Comparison of ENCODE assay signal across 20 mouse cellular contexts in the genomic region with DNA sequence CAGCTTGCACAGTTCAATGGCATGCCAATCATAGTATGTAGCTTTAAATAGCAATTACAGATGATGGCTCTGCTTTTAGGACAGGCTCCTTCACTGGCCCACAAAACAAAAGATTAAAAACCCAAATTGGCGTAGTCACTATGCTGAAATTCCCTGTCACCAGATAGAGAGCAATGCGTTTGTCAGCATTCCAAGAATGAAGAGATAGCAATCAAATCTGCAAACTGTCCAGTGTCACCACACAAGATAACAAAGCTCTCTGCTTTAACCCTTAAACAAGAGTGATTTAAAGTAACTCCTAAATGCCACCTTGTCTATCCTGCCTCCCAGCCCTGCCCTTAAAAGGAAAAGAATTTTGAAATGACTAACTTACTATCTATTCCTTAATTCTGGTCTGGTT.
DNase-seq lines count a peak whose midpoint lies in the region; ATAC-seq and TF ChIP-seq lines count a peak whose summit lies in the region.
"Had no signal": no experiment of that assay in that cellular context is flagged by ENCODE, and none has a peak within 500 bp of the region (broad histone marks: within the 10 kb centered on the region; RNA-seq: fewer than 3 reads in every experiment).

No protein-coding gene starts in this region.

- no peaks in the 10 kb centered on the region for H3K27me3 ChIP-seq in heart, embryonic 10.5 days (ENCODE audit: insufficient read depth, poor library complexity, severe bottlenecking)
- H3K27me3 ChIP-seq in heart, embryonic 14.5 days (ENCODE audit: control insufficient read depth, insufficient read depth, low read length), result no peaks in the 10 kb centered on the region
- no peaks in the 10 kb centered on the region for H3K27me3 ChIP-seq in liver, adult 2 months (ENCODE audit: control insufficient read depth, insufficient read depth, low read length)
- no peaks in the 10 kb centered on the region for H3K27me3 ChIP-seq in liver, embryonic 12.5 days (replicated peaks)
- no peaks in the 10 kb centered on the region for H3K27me3 ChIP-seq in kidney, adult 2 months (replicated peaks; ENCODE audit: control insufficient read depth, insufficient read depth, low read length)
- H3K27me3 ChIP-seq: embryonic facial prominence, embryonic 15.5 days; forebrain, embryonic 15.5 days; hindbrain, embryonic 13.5 days; intestine, embryonic 15.5 days had no signal

- TF ChIP-seq POLR2A in liver, adult 2 months (IDR thresholded peaks at IDR 0.05; ENCODE audit: extremely low read depth, insufficient read depth, low read length), result no peak
- TF ChIP-seq POLR2A in kidney, adult 2 months (IDR thresholded peaks at IDR 0.05; ENCODE audit: low read depth, low read length), result no peak

- peak overlapping the region; percentile 65 for H3K27ac ChIP-seq in heart, embryonic 10.5 days
- peak overlapping the region; percentile 46; a peak in 3 of 4 replicates for H3K27ac ChIP-seq in heart, embryonic 14.5 days (replicated peaks in 1 of 2; ENCODE audit: control insufficient read depth in 1 of 2, insufficient read depth in 1 of 2, low read depth in 2 of 2, low read length in 2 of 2)
- H3K27ac ChIP-seq in liver, adult 2 months (replicated peaks; ENCODE audit: insufficient read depth, low read depth, low read length), result no peak overlapping the region
- H3K27ac ChIP-seq in liver, embryonic 12.5 days, result no peak overlapping the region
- no peak overlapping the region for H3K27ac ChIP-seq in kidney, adult 2 months (ENCODE audit: insufficient read depth, low read depth, low read length)
- H3K27ac ChIP-seq: embryonic facial prominence, embryonic 15.5 days; forebrain, embryonic 15.5 days; hindbrain, embryonic 13.5 days; hindbrain, postnatal 0 days; intestine, embryonic 15.5 days had no signal

- peak overlapping the region; percentile 11; the same call in 1 of the 2 replicates for H3K4me2 ChIP-seq in heart, embryonic 14.5 days (ENCODE audit: low read length)
- H3K4me2 ChIP-seq in liver, embryonic 12.5 days, result no peak overlapping the region
- H3K4me2 ChIP-seq: embryonic facial prominence, embryonic 15.5 days; forebrain, embryonic 15.5 days; hindbrain, embryonic 13.5 days; intestine, embryonic 15.5 days had no signal

- H3K36me3 ChIP-seq in heart, embryonic 10.5 days, result peaks cover 17% of the 10 kb centered on the region
- H3K36me3 ChIP-seq in heart, embryonic 14.5 days (ENCODE audit: control insufficient read depth, insufficient read depth, low read length), result peaks cover 29% of the 10 kb centered on the region
- H3K36me3 ChIP-seq in liver, adult 2 months (ENCODE audit: control insufficient read depth, insufficient read depth, low read length), result peaks cover 12% of the 10 kb centered on the region; the same call in 1 of the 2 replicates
- peaks cover 13% of the 10 kb centered on the region for H3K36me3 ChIP-seq in liver, embryonic 12.5 days
- H3K36me3 ChIP-seq in kidney, adult 2 months (ENCODE audit: control insufficient read depth, insufficient read depth, low read length), result no peaks in the 10 kb centered on the region
- H3K36me3 ChIP-seq: embryonic facial prominence, embryonic 15.5 days; forebrain, embryonic 15.5 days; intestine, embryonic 15.5 days had no signal

- intact Hi-C loops in heart, postnatal 25 days (cut with DNase I), result no loop called here

- no peak overlapping the region for H3K9ac ChIP-seq in heart, embryonic 14.5 days (ENCODE audit: low read length)
- no peak overlapping the region for H3K9ac ChIP-seq in liver, adult 2 months (ENCODE audit: low read depth, low read length)
- no peak overlapping the region for H3K9ac ChIP-seq in liver, embryonic 12.5 days
- H3K9ac ChIP-seq: embryonic facial prominence, embryonic 15.5 days; forebrain, embryonic 15.5 days; hindbrain, embryonic 13.5 days; intestine, embryonic 15.5 days had no signal

- no peaks in the 10 kb centered on the region for H3K9me3 ChIP-seq in heart, embryonic 10.5 days
- H3K9me3 ChIP-seq in heart, embryonic 14.5 days (ENCODE audit: control insufficient read depth, low read length), result no peaks in the 10 kb centered on the region
- no peaks in the 10 kb centered on the region for H3K9me3 ChIP-seq in liver, embryonic 12.5 days (replicated peaks)
- H3K9me3 ChIP-seq: embryonic facial prominence, embryonic 15.5 days; forebrain, embryonic 15.5 days; hindbrain, embryonic 13.5 days; intestine, embryonic 15.5 days had no signal

- 16% methylated on average over 2 of the region's 2 CpGs for whole genome bisulfite sequencing in heart, embryonic 10.5 days
- 6% methylated on average over 2 of the region's 2 CpGs for WGBS in heart, embryonic 14.5 days
- 25% methylated on average over 2 of the region's 2 CpGs for WGBS in liver, adult 2 months
- WGBS in liver, embryonic 12.5 days (ENCODE audit: insufficient replicate concordance), result 33% methylated on average over 2 of the region's 2 CpGs
- 72% methylated on average over 2 of the region's 2 CpGs for WGBS in kidney, adult 2 months

- peaks cover 19% of the 10 kb centered on the region; the same call in 1 of the 2 replicates for H3K4me1 ChIP-seq in heart, embryonic 10.5 days
- peaks cover 6 to 13% of the 10 kb centered on the region in 2 experiments for H3K4me1 ChIP-seq in heart, embryonic 14.5 days (ENCODE audit: control insufficient read depth in 2 of 2, insufficient read depth in 2 of 2, low read length in 2 of 2)
- peaks cover 7% of the 10 kb centered on the region; the same call in 1 of the 2 replicates for H3K4me1 ChIP-seq in liver, adult 2 months (ENCODE audit: control insufficient read depth, insufficient read depth, low read length)
- peaks cover 6% of the 10 kb centered on the region for H3K4me1 ChIP-seq in liver, embryonic 12.5 days
- no peaks in the 10 kb centered on the region for H3K4me1 ChIP-seq in kidney, adult 2 months (ENCODE audit: control insufficient read depth, insufficient read depth, low read length)
- H3K4me1 ChIP-seq: embryonic facial prominence, embryonic 15.5 days; forebrain, embryonic 15.5 days; hindbrain, embryonic 13.5 days; intestine, embryonic 15.5 days had no signal

- DNase-seq in heart, embryonic 10.5 days (ENCODE audit: low spot score), result peak; percentile 20
- DNase-seq in heart, postnatal 25 days (ENCODE audit: low spot score), result no peak
- no peak for DNase-seq in heart, adult 18-20 months
- DNase-seq in liver, adult 2 months (ENCODE audit: extremely low read depth, low read depth, low spot score), result peak; percentile 74
- no peak for DNase-seq in kidney, adult 2 months
- DNase-seq: adrenal gland, adult 2 months; adrenal gland, postnatal 25 days; cerebellum, adult 8-10 months; cerebellum, postnatal 14 days; embryo, embryonic 11 days; gastrocnemius, postnatal 36 days; kidney, adult 8-10 months had no signal

- no peaks in the 10 kb centered on the region for H3K79me2 ChIP-seq in liver, adult 2 months (ENCODE audit: control insufficient read depth, insufficient read depth, low read length)

- ATAC-seq in heart, embryonic 14.5 days (ENCODE audit: insufficient number of reproducible peaks, insufficient read depth, low FRiP score, low read depth), result no peak
- no peak for ATAC-seq in liver, embryonic 12.5 days
- ATAC-seq in megakaryocyte-erythroid progenitor cell, adult 5-6 weeks (replicated peaks; ENCODE audit: low FRiP score, low TSS enrichment, poor library complexity, severe bottlenecking), result 0 out of 2 replicates have a peak, but pooled peaks have one; percentile 22
- ATAC-seq: forebrain, embryonic 15.5 days; hindbrain, postnatal 0 days; intestine, embryonic 15.5 days had no signal

- no peak for TF ChIP-seq CTCF in liver, adult 2 months (IDR thresholded peaks at IDR 0.05; ENCODE audit: low read depth, low read length)
- no peak for TF ChIP-seq CTCF in kidney, adult 2 months (conservative IDR thresholded peaks at IDR 0.05; ENCODE audit: insufficient read depth, insufficient read length, low read depth, low read length)

- H3K4me3 ChIP-seq in heart, embryonic 10.5 days, result no peak overlapping the region
- no peak overlapping the region for H3K4me3 ChIP-seq in heart, embryonic 14.5 days (ENCODE audit: control insufficient read depth in 1 of 2, insufficient read depth in 1 of 2, low read depth in 1 of 2, low read length in 2 of 2)
- no peak overlapping the region for H3K4me3 ChIP-seq in liver, adult 2 months (ENCODE audit: insufficient read depth, low read depth, low read length)
- no peak overlapping the region for H3K4me3 ChIP-seq in liver, embryonic 12.5 days
- H3K4me3 ChIP-seq in kidney, adult 2 months (ENCODE audit: insufficient read depth, low read depth, low read length), result no peak overlapping the region
- H3K4me3 ChIP-seq: embryonic facial prominence, embryonic 15.5 days; forebrain, embryonic 15.5 days; hindbrain, embryonic 13.5 days; intestine, embryonic 15.5 days had no signal

Comparison
In these comparisons a context has a peak if more than half of its experiments do, and no peak if none do; other contexts are left out.
1. DNase-seq: peak in heart, embryonic 10.5 days (single experiment) and liver, adult 2 months (single experiment); none in heart, postnatal 25 days (single experiment), heart, adult 18-20 months (0 of 2) and kidney, adult 2 months (single experiment).
2. H3K27ac ChIP-seq: peak in heart, embryonic 10.5 days (single experiment) and heart, embryonic 14.5 days (2 of 2); none in liver, adult 2 months (single experiment), liver, embryonic 12.5 days (single experiment) and kidney, adult 2 months (single experiment).